Mouse (Mus musculus): Measurements from ENCODE around the gene Olfr552. TPM values are rescaled to one million over a fixed set of nuclear protein-coding genes. Genes with fewer than 3 reads are reported as not detected.
A peak's percentile ranks its signal among the peaks of the same experiment; 100 is the strongest.
"Not testable (repeated sequence)": the region's sequence is repeated elsewhere in the genome, so short reads cannot be mapped to it uniquely, and the experiment has no call there.

Olfr552 gene
- not detected in 2 replicates for polyA plus RNA-seq (2016; fragmentation: Nextera tagmentation; extraction: Ambion mirVana)

GRCm38 (mm10) chr7:102597378-102598031, at the start of gene Olfr552:
TSS of gene Olfr552 (plus strand) at chr7:102597770.
- DNase-seq (ENCODE audit: low spot score) = no peak
- 75% methylated on average over 1 of the region's 1 CpGs for WGBS
- Histone ChIP-seq H3K27ac (no peak within 1 kb of the TSS), H3K4me3 (no peak within 1 kb of the TSS), H3K36me3 (no peaks in the 10 kb centered on the region), H3K27me3 (ENCODE audit: low read depth, poor library complexity, severe bottlenecking) (no peaks in the 10 kb centered on the region), H3K9me3 (replicated peaks) (no peaks in the 10 kb centered on the region), H3K4me1 (no peaks in the 10 kb centered on the region)

- Histone ChIP-seq H3K36me3 (no peaks in the 10 kb centered on the region), H3K27me3 (ENCODE audit: low read depth, poor library complexity, severe bottlenecking) (no peaks in the 10 kb centered on the region), H3K4me3 (no peak within 1 kb of the TSS), H3K4me1 (no peaks in the 10 kb centered on the region), H3K9me3 (replicated peaks) (no peaks in the 10 kb centered on the region), H3K27ac (no peak within 1 kb of the TSS)
- no peak for DNase-seq (ENCODE audit: low spot score)
- WGBS = 94% methylated on average over 3 of the region's 3 CpGs
These were observed 48.0 kb upstream of the Olfr552 start, which contains the start of gene Olfr549 for GRCm38 (mm10) chr7:102549570-102549969. TSS of gene Olfr549 (plus strand) at chr7:102549870.

- no peak overlapping the region for H3K4me3 ChIP-seq
- no peak for DNase-seq (ENCODE audit: low spot score)
- H3K4me1 ChIP-seq = no peaks in the 10 kb centered on the region
- no peak overlapping the region for H3K27ac ChIP-seq
- no peaks in the 10 kb centered on the region for H3K27me3 ChIP-seq (ENCODE audit: low read depth, poor library complexity, severe bottlenecking)
- 86% methylated on average over 3 of the region's 3 CpGs for WGBS
- H3K9me3 ChIP-seq (replicated peaks) = no peaks in the 10 kb centered on the region
- no peaks in the 10 kb centered on the region for H3K36me3 ChIP-seq
These were observed 44.3 kb upstream of the Olfr552 start for GRCm38 (mm10) chr7:102553279-102553678.

- Histone ChIP-seq H3K27ac (peak within 1 kb of the TSS; percentile 77), H3K9me3 (replicated peaks) (no peaks in the 10 kb centered on the region), H3K36me3 (no peaks in the 10 kb centered on the region), H3K4me3 (peak within 1 kb of the TSS; percentile 57), H3K4me1 (peaks cover 12% of the 10 kb centered on the region), H3K27me3 (ENCODE audit: low read depth, poor library complexity, severe bottlenecking) (no peaks in the 10 kb centered on the region)
- WGBS = 21% methylated on average over 10 of the region's 10 CpGs
- peak; percentile 67 for DNase-seq (ENCODE audit: low spot score)
These were observed 32.3 kb upstream of the Olfr552 start, which contains the start of gene Trim21 for GRCm38 (mm10) chr7:102564999-102565997. TSS of gene Trim21 (minus strand) at chr7:102565486.

GRCm38 (mm10) chr7:102566219-102566618, 31.4 kb upstream of the Olfr552 start:
- H3K4me1 ChIP-seq = peaks cover 12% of the 10 kb centered on the region
- no peaks in the 10 kb centered on the region for H3K36me3 ChIP-seq
- H3K27me3 ChIP-seq (ENCODE audit: low read depth, poor library complexity, severe bottlenecking) = no peaks in the 10 kb centered on the region
- no peaks in the 10 kb centered on the region for H3K9me3 ChIP-seq (replicated peaks)
- no peak overlapping the region for H3K27ac ChIP-seq
- no peak for DNase-seq (ENCODE audit: low spot score)
- H3K4me3 ChIP-seq = no peak overlapping the region
- 91% methylated on average over 4 of the region's 4 CpGs for WGBS

DNA sequence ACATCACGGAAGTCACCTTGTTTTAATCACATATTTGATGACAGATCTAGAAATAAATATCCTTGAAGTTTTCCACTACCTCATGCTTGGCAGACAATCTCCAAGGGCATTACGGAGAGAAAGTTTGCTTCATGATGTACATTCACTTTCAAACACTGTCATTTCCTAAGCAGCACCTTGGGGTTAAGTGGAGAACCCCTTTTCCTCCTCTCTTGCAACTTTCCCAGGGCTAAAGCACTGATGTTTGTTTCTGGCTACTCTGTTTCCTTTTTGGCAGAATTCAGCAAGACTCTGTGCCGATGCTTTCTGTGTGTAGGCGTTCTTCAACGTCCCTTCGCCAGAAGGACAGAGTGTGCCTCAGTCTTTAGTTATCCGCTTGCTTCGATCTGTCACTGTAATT, 26.4 kb upstream of the Olfr552 start, which contains the start of gene Olfr550:
Gene Olfr550 (plus strand): TSS at position 301 of the 400 bp plus-strand sequence.
- Histone ChIP-seq H3K9me3 (replicated peaks) (no peaks in the 10 kb centered on the region), H3K4me3 (no peak within 1 kb of the TSS), H3K36me3 (no peaks in the 10 kb centered on the region), H3K4me1 (no peaks in the 10 kb centered on the region), H3K27ac (no peak within 1 kb of the TSS), H3K27me3 (ENCODE audit: low read depth, poor library complexity, severe bottlenecking) (no peaks in the 10 kb centered on the region)
- DNase-seq (ENCODE audit: low spot score) = no peak
- WGBS = 94% methylated on average over 8 of the region's 8 CpGs

DNA sequence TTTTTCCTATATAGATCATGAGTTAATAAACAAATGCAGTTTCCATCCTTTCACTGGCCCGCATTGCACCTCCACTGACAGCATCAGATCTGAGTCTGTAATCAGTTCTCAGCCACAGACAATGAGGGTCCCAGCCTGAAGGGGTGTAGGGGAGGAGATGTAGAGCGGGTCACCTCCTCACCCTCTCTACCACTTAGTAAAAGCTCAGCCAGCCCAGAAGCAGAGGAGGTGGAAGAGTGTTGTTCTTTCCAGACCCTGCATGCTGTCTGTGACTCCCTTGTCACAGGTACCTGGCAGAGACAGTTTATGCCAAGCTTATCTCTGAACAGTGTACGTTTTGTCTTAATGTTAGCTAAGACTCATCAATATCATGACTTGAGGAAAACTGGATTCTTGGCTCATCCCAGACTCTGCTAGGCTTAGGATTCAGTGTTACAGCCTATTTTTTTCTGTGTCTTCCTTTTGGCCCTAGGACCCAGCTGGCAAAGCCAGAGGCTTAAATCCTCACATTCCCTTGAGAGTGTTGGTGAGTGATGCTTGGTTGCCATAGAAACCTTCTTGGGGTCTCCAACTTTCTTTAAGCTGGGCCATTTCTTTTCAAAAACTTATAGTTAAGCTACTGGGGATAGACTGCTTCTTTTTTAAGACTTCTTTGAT, 24.3 kb upstream of the Olfr552 start:
- 90% methylated on average over 3 of the region's 3 CpGs for WGBS
- H3K27ac ChIP-seq = no peak overlapping the region
- H3K36me3 ChIP-seq = no peaks in the 10 kb centered on the region
- H3K4me3 ChIP-seq = no peak overlapping the region
- H3K9me3 ChIP-seq (replicated peaks) = no peaks in the 10 kb centered on the region
- H3K4me1 ChIP-seq = no peaks in the 10 kb centered on the region
- DNase-seq (ENCODE audit: low spot score) = no peak
- H3K27me3 ChIP-seq (ENCODE audit: low read depth, poor library complexity, severe bottlenecking) = no peaks in the 10 kb centered on the region

DNA sequence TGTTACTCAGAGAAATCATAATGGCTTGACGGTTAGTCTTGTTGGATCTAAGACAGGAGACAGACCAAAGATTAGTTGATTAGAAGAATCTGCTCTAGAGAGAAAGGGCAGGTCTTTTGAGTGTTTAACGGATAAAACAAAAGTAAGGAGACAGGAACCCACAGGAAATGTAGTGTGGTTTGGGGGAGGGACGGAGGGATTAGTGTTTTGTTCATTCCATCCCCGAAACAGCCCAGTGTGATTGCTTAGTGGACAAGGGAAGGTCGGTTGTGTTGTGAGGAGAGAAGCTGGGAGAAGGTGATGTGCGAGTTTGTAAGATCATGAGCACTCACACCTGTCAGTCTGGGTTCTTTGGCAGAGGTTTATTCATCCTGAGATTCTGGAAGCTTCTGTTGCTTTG, 21.6 kb upstream of the Olfr552 start:
- Histone ChIP-seq H3K27ac (no peak overlapping the region), H3K4me1 (no peaks in the 10 kb centered on the region)
- 81% methylated on average over 6 of the region's 6 CpGs for WGBS

GRCm38 (mm10) chr7:102591786-102592185, 5.8 kb upstream of the Olfr552 start, which contains the start of gene Olfr551:
TSS of gene Olfr551 (minus strand) at chr7:102591886.
- Histone ChIP-seq H3K27me3 (ENCODE audit: low read depth, poor library complexity, severe bottlenecking) (no peaks in the 10 kb centered on the region), H3K27ac (no peak within 1 kb of the TSS), H3K4me1 (no peaks in the 10 kb centered on the region), H3K4me3 (no peak within 1 kb of the TSS), H3K9me3 (replicated peaks) (no peaks in the 10 kb centered on the region), H3K36me3 (no peaks in the 10 kb centered on the region)
- DNase-seq (ENCODE audit: low spot score) = no peak
- 96% methylated on average over 3 of the region's 3 CpGs for WGBS

More for the DNA sequence above, 21.6 kb upstream of the Olfr552 start:
- no peaks in the 10 kb centered on the region for H3K36me3 ChIP-seq
- no peaks in the 10 kb centered on the region for H3K27me3 ChIP-seq (ENCODE audit: low read depth, poor library complexity, severe bottlenecking)
- no peak for DNase-seq (ENCODE audit: low spot score)
- H3K9me3 ChIP-seq (replicated peaks) = no peaks in the 10 kb centered on the region
- H3K4me3 ChIP-seq = no peak overlapping the region

DNA sequence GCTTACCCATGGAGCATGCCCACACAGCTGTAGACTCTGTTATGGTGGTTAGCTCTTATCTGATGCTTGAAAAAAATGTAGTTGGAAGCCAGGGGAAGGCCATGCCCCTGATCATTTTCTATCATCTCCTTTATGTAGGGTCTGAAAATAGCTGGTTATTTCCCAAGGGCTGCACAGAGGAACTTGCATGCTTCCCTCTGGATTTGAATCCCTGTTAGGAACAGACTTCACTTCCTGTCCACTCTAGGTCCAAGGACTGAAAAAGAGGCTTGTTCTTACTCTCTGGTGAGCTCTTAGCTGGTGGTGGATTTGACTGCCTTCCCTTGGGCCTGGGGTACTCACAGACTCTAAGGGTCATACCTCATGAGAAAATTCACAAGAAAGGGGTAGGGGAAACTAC, 20.5 kb downstream of the Olfr552 start, which contains the start of gene Olfr553:
Gene Olfr553 (minus strand): TSS at position 101 of the 400 bp plus-strand sequence.
- H3K36me3 ChIP-seq = no peaks in the 10 kb centered on the region
- H3K4me3 ChIP-seq = no peak within 1 kb of the TSS
- no peak within 1 kb of the TSS for H3K27ac ChIP-seq
- no peaks in the 10 kb centered on the region for H3K27me3 ChIP-seq (ENCODE audit: low read depth, poor library complexity, severe bottlenecking)
- H3K9me3 ChIP-seq (replicated peaks) = no peaks in the 10 kb centered on the region
- no peak for DNase-seq (ENCODE audit: low spot score)
- H3K4me1 ChIP-seq = no peaks in the 10 kb centered on the region

GRCm38 (mm10) chr7:102619608-102620007, 22.0 kb downstream of the Olfr552 start:
- no peak overlapping the region for H3K4me3 ChIP-seq
- H3K27ac ChIP-seq = no peak overlapping the region
- no peaks in the 10 kb centered on the region for H3K4me1 ChIP-seq
- no peaks in the 10 kb centered on the region for H3K36me3 ChIP-seq
- H3K9me3 ChIP-seq (replicated peaks) = no peaks in the 10 kb centered on the region
- 89% methylated on average over 5 of the region's 5 CpGs for WGBS
- DNase-seq (ENCODE audit: low spot score) = no peak
- H3K27me3 ChIP-seq (ENCODE audit: low read depth, poor library complexity, severe bottlenecking) = no peaks in the 10 kb centered on the region

GRCm38 (mm10) chr7:102620368-102620767, 22.8 kb downstream of the Olfr552 start:
- not testable (repeated sequence) for DNase-seq (ENCODE audit: low spot score); H3K36me3 ChIP-seq; H3K27ac ChIP-seq; H3K4me1 ChIP-seq; H3K4me3 ChIP-seq; H3K27me3 ChIP-seq (ENCODE audit: low read depth, poor library complexity, severe bottlenecking); H3K9me3 ChIP-seq (replicated peaks)
- WGBS = 86% methylated on average over 19 of the region's 19 CpGs

Measured in limb, embryonic 10.5 days (tissue).